Mouse (Mus musculus): ENCODE data around the gene Golt1b.

Gene Golt1b

DNA sequence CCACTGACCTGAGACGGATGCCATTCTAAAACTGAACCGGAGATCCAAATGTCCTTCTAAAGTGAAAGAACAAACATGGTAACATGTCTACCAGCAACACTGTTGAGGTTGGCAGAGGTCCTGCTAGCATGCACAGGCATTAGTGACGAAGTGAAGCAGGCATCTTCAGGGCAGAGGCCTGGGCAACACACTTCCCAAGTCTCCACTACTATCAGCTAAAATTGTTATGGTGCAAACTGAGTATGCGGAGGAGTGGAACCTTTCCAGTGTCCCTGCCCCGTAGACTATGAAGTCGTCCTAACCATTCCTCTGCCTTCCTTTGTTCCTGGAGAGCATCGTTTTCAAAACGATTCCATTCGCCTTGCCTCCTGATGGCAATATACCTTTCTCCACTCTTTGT, 2.5 kb upstream of the Golt1b start:
- DNase-seq (ENCODE audit: low spot score in 2 of 2) = no peak

DNA sequence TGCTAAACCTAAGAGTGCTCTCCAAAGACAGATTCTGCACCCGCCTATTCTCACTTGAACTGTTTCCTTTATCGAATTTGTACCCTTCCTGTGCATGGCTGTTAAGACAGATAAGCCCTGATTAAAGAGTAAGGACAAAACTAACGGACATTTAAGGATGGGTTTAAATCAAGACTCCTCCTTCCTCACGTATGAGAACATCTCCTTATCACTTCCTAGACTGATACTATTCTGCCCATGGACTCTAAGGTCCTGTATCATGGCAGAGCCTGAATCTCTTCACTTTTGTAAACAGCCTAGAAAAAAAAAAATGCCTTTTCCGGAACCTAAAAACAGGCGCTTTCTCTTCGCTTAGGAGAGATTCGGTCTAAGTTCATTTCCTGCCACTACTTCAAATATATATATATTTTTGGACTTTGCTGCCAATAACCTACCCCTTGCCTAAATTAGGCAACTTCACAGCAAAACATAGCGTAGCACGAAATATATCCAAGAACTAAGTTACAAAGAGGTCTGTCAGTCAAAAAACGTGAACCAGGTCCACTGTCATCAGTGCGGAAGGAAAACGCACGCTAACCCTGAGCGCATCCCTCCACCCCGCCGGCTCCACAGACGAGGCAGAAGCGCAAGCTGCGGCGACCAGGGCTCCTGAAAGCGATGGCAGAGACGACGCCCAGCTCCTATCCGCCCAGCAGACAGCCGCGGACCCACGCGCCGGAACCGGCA, 573 bp upstream of the Golt1b start:
- no peak for DNase-seq (ENCODE audit: low spot score in 2 of 2)

DNA sequence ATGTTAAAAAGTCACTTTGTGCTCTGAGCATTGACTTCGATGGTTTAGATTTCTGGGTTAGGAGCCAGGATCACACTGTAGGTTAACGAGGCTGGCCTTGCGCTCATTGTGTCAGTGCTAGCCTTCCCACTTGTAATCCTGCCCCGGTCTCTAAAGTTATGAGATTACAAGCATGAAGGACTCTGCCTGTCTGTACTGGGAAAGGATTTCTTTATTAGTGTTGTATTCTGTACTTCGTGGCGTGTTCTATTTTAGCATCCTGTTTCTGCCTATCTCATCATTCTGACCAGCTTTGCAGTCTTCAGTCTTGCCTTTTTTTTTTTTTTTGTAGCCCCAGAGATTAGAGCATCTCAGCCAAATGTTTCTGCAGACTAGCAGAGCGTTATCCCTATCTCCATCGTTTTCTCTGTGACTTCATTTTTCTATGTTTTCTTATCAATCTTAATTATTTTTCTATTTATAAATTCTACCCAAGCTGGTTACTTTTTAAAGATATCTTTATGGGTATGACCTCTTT, 792 bp downstream of the Golt1b start:
- no peak for DNase-seq (ENCODE audit: low spot score in 2 of 2)

DNA sequence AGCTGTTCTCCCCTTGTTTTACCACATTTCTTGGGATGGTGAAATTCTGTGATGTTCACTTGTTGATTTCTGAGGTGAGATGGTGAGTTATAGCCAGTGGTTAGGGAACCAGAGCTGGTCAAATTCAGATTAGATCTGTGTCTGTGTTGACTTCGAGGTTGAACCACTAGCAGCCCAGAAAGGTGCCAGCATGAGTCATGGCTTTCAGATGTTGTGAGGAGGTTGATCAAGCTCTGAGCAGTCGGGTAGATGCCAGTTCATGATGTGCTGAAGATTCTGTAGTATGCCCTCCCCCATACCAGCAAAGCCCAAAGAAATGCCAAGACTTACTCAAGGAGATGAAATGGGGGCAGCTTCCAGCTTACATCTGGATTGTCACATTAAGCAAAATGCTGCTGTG, 2.1 kb downstream of the Golt1b start:
- no peak for DNase-seq (ENCODE audit: low spot score in 2 of 2)

DNA sequence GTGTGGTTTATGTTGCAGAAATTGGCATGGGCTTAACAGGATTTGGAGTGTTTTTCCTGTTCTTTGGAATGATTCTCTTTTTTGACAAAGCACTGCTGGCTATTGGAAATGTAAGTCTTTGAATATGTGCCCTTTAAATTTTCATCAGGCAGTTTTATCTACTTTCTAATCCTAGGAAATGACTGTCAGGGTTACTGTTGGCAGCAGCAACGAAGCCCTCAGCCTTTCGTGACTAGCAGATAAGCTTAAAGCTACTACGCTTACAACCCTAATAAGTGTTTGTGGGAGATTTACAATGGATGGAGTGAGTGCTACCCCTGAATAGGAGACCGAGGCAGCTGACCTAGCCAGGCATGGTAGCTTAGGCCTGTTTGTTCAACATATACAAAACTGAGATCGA, 5.3 kb downstream of the Golt1b start:
- no peak for DNase-seq (ENCODE audit: low spot score in 2 of 2)

DNA sequence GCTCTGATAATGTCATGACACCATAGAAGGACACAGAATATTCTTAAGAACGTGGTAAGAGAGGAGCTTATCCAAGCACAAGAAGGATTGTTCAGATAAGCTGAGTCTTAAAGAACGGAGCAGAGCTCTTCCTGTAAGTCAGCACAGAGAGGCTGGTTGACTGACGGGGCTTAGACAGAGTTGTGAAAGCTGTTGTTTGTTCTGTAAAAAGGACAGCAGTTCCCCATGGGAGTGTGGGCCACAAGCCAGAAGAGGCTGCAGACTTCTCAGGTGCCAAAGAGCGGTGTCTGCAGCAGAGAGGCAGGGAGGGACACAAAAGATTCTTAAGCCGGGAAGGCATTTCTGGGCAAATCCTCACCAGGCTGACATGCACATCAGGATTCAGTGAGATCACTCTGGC, 7.6 kb downstream of the Golt1b start:
- DNase-seq (ENCODE audit: low spot score in 2 of 2) = peak; percentile 43 to 58

DNA sequence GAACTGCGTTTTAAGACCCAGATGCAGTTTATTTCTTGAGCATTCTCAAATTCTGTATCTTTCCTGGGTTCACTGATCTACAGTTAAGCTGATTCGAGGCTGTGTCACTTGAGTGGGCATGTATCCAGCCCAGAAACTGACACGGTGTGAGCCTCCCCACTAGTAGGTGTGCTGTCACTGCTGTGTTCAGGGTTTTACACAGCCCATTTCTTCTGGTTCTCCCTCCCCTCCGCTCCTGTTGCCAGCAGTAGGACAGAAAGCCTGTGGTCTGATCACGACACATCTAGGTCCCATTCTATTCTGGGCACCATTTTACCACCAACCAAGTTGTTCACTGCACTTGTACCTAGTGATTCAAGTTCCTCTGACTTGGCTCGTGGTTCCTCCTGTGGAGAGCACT, 8.7 kb downstream of the Golt1b start:
- no peak for DNase-seq (ENCODE audit: low spot score in 2 of 2)

DNA sequence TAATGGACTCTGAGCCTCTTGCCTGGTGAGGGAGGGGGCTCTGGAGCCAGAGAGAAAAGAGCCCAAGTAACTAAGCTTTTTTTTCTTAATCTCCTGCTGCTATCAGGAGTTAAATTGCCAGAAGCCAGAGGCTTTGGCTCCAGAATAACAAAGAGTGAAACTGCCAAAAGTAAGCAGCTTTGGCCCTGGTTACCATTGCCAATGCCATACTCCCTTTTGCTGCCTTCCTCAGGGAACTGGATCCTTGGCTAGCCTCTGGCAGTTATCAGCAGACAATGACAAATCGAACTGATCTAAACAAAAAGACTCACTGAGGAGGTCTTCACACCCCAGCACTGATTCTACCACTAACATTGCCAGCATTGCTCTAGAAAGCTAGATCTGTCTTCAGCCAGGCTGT, 24.1 kb downstream of the Golt1b start:
- DNase-seq (ENCODE audit: low spot score in 2 of 2) = no peak

DNA sequence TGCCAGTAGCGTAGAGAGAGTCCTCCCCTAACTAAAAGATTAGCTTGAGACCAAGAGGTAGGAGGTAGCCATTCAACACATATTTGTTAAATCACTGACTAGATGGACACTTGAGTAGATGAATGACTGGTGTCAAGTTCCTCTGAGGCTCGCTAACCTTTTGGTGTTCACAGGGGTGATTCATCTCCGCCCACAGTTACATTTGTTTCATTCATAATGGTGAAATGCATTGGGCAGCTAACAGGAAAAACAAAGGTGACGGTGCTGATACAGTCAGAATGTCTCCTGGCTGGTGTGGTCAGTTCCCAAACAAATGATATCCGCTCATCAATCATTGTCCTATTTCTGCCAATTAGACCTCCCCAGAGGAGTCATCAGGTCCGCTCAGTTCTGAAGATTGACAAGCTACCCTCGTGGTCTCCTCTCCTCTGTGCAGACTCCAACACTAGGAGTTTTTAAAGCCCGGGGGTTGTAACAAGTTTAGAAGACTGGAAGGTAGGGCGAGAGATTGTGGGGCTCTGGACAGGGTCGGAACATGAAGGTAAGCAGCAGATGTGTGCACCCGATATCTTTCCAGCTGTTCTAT, 26.0 kb downstream of the Golt1b start, which contains the start of gene Spx:
Spx (plus strand) TSS at position 536 of the 586 bp plus-strand sequence.
- no peak for DNase-seq (ENCODE audit: low spot score in 2 of 2)

DNA sequence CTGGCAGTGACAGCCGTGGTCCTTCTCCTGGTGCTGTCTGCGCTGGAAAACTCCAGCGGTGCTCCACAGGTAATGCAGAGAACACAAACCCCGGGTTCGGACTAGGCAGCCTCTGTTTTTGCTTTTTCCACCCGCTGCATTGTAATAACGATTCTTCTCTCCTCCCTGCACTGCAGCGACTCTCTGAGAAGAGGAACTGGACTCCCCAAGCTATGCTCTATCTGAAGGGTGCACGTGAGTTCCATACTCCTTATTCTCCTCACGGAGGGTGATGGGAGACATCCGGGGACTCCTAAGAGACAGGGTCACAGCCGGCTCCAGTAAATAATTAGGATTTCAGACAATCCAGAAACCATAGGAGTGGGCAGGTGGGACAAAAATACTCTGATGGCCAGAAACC, 26.8 kb downstream of the Golt1b start:
- no peak for DNase-seq (ENCODE audit: low spot score in 2 of 2)

DNA sequence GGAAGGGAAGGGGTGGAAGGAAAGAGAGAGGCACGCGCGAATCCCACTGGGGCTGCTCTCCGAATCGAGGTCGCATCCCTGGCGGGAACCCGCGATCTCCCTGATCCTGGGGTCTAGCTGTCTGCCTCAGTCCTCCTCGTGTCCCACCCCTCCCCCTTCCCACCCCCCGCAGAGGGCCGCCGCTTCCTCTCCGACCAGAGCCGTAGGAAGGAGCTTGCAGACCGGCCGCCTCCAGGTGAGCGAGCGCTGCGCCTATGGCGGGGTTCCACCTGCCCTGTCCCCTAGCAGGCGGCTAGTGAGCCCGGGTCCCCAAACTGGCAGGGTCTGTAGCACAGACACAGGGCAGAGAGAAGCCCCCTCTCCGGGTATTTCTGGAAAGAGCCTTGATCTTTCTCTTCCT, 27.6 kb downstream of the Golt1b start:
- DNase-seq (ENCODE audit: low spot score in 2 of 2) = no peak

DNA sequence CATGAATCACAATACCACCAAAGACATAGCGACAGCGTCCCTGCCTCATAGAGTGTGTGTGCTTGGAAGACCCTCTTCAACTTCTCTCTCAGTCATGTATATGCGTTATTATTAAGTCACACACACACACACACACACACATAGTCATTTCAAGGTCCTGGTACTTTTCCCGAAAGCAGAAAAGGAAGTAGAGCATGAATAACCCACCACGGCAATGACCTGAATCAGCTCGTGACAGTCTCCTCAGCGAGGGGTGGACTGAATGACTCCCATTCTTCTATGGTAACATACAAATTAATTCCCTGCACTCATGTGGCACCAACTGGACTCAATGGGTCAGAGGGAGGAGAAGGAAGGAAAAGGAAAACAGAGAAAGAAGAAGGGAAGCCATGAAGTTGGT, 38.0 kb downstream of the Golt1b start:
- DNase-seq (ENCODE audit: low spot score in 2 of 2) = no peak

DNA sequence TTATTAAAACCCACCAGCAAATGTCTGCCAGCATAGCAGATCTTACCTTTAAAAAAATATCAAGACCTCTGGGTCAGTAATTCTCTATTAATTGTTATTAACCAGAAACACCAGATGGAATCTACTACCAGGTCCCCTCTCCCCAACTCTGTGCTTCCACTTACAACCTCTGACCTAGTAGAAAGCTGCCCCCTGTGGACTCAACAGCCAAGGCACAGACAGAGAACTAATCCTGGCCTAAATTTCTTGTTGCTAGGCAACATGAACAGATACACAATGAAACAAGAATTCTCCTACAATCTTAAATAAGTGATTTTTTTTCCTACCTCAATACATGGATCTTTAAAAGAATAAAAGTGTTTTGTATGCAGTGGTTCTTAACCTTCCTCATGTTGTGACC, 42.1 kb downstream of the Golt1b start:
- DNase-seq (ENCODE audit: low spot score in 2 of 2) = no peak

DNA sequence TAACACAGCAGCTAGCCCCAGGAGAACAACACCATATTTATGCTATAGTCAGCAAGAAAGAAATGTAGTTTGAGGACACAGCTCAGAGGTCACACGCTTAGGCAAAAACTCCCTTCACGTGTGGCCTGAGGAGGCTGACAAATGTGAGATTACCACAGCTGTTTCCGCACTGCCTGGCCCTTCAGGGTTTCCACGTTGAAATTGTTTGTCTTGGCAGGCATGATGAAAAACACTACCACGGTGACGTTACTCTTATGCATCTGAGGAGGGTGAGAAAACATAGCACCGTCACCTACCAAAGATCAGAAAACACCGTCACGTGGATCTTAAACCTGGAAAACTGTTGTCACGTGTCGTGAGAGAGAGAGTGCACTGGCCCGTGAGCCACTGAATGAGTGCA, 64.4 kb downstream of the Golt1b start:
- no peak for DNase-seq (ENCODE audit: low spot score in 2 of 2)

DNA sequence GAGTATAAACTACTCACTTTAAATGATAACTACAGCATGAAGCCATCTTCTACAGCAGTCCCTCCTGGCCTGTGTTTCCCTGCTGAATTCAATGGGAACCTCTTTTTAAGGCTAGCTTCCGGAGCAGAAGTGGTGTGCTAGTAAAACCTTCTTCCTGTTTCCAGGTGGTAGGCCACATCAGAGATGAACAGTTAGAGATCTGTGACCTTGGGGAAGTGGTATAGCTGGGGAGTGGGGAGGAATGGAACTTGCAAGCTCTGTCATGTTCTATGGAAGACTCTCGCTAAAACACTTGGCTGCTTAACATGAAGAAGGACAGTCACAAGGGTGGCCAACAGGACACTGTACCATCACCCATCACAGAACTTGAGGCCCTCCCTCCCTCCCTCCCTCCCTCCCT, 66.3 kb downstream of the Golt1b start:
- DNase-seq (ENCODE audit: low spot score in 2 of 2) = no peak
